Mouse (Mus musculus) liver, embryonic 15.5 days (tissue): Measurements from ENCODE around the gene Zbtb46. TPM values are rescaled to one million over a fixed set of nuclear protein-coding genes. Genes with fewer than 3 reads are reported as not detected.

Experiments used
- ATAC-seq: fragments of 200-750 bp; cut with Nextera tagmentation; 2 replicates; pipeline ENCODE4 v1.8.0; 2017; ENCODE audit warnings: moderate number of reproducible peaks, mild to moderate bottlenecking, moderate library complexity; ENCODE audit not compliant: insufficient read depth
- H3K27ac ChIP-seq: fragments of 300-500 bp; sonication (generic); replicated peaks from 2 replicates; pipeline ENCODE4 v1.5.1; 2015; ENCODE audit warnings: mild to moderate bottlenecking, inconsistent platforms
- H3K27me3 ChIP-seq: fragments of 300-500 bp; sonication (generic); 2 replicates; pipeline ENCODE4 v1.6.1; 2015; ENCODE audit warnings: mild to moderate bottlenecking, inconsistent platforms
- H3K36me3 ChIP-seq: fragments of 300-500 bp; sonication (generic); replicated peaks from 2 replicates; pipeline ENCODE4 v1.6.1; 2015; ENCODE audit warnings: moderate library complexity, mild to moderate bottlenecking, inconsistent platforms
- H3K4me1 ChIP-seq: fragments of 300-500 bp; sonication (generic); replicated peaks from 2 replicates; pipeline ENCODE4 v1.6.1; 2015; ENCODE audit warnings: inconsistent platforms
- H3K4me2 ChIP-seq: fragments of 300-500 bp; sonication (generic); 2 replicates; pipeline ENCODE4 v1.6.1; 2015; ENCODE audit warnings: moderate library complexity, mild to moderate bottlenecking, inconsistent platforms
- H3K4me3 ChIP-seq: fragments of 300-500 bp; sonication (generic); replicated peaks from 2 replicates; pipeline ENCODE4 v1.5.1; 2015; ENCODE audit warnings: mild to moderate bottlenecking, inconsistent platforms
- H3K9ac ChIP-seq: fragments of 300-500 bp; sonication (generic); 2 replicates; pipeline ENCODE4 v1.6.1; 2015; ENCODE audit warnings: moderate library complexity, mild to moderate bottlenecking, inconsistent platforms
- H3K9me3 ChIP-seq: fragments of 300-500 bp; sonication (generic); replicated peaks from 2 replicates; pipeline ENCODE4 v1.6.1; 2016; ENCODE audit warnings: inconsistent platforms
- WGBS: fragments of 180-500 bp; shearing (Covaris S2); methylation state at CpG from one replicate; pipeline ENCODE4 v1.1.7; 2015; ENCODE audit warnings: mixed read lengths; ENCODE audit not compliant: insufficient replicate concordance; 5-methylcytosine and 5-hydroxymethylcytosine counted together
- polyA plus RNA-seq: library from polyadenylated mRNA; unstranded; fragments of >200 nt; fragmentation: Nextera tagmentation; extraction: Ambion mirVana; gene quantifications from 2 replicates; pipeline ENCODE4 v1.2.1, GENCODE M21; 2015

Zbtb46 gene
- polyA plus RNA-seq, 1 experiment from 2014 or later: 7.9 TPM

GRCm38 (mm10) chr2:181462604-181463003 is 3.4 kb upstream of the Zbtb46 start:
- no peak overlapping the region for H3K27ac ChIP-seq

GRCm38 (mm10) chr2:181461536-181462100 is 2.4 kb upstream of the Zbtb46 start:
- no peak overlapping the region for H3K4me3 ChIP-seq
- H3K4me1 ChIP-seq: peaks cover 66% of the 10 kb centered on the region

More at GRCm38 (mm10) chr2:181462604-181463003, 3.4 kb upstream of the Zbtb46 start:
- H3K9me3 ChIP-seq: no peaks in the 10 kb centered on the region
- H3K36me3 ChIP-seq: no peaks in the 10 kb centered on the region
- no peak overlapping the region for H3K9ac ChIP-seq
- peaks cover 39% of the 10 kb centered on the region for H3K27me3 ChIP-seq
- H3K4me3 ChIP-seq: no peak overlapping the region
- peak overlapping the region; percentile 25; the same call in 1 of the 2 replicates for H3K4me2 ChIP-seq
- no peak for ATAC-seq
- peaks cover 57% of the 10 kb centered on the region for H3K4me1 ChIP-seq
- 62% methylated on average over 1 of the region's 1 CpGs for WGBS

GRCm38 (mm10) chr2:181459673-181460621 is 721 bp upstream of the Zbtb46 start:
- peak overlapping the region; percentile 100 for H3K4me2 ChIP-seq
- H3K27me3 ChIP-seq: peaks cover 38% of the 10 kb centered on the region
- peak; percentile 84 for ATAC-seq
- peak overlapping the region; percentile 91 for H3K9ac ChIP-seq
- peak overlapping the region; percentile 97 for H3K27ac ChIP-seq
- H3K36me3 ChIP-seq: no peaks in the 10 kb centered on the region
- peaks cover 79% of the 10 kb centered on the region for H3K4me1 ChIP-seq
- peak overlapping the region; percentile 98 for H3K4me3 ChIP-seq
- under 1% methylated on average over 68 of the region's 71 CpGs for WGBS
- no peaks in the 10 kb centered on the region for H3K9me3 ChIP-seq

More at GRCm38 (mm10) chr2:181461536-181462100, 2.4 kb upstream of the Zbtb46 start:
- Histone ChIP-seq H3K36me3 (no peaks in the 10 kb centered on the region), H3K9ac (no peak overlapping the region), H3K27me3 (peaks cover 39% of the 10 kb centered on the region), H3K9me3 (no peaks in the 10 kb centered on the region), H3K27ac (0 out of 2 replicates have a peak overlapping the region, but pooled peaks have one; percentile 19), H3K4me2 (no peak overlapping the region)
- ATAC-seq: no peak
- 40% methylated on average over 1 of the region's 1 CpGs for WGBS

- peak; percentile 1 for ATAC-seq
- peak overlapping the region; percentile 86 for H3K27ac ChIP-seq
- H3K4me3 ChIP-seq: peak overlapping the region; percentile 98
- peaks cover 82% of the 10 kb centered on the region for H3K4me1 ChIP-seq
- H3K36me3 ChIP-seq: no peaks in the 10 kb centered on the region
- no peaks in the 10 kb centered on the region for H3K9me3 ChIP-seq
- peaks cover 27% of the 10 kb centered on the region for H3K27me3 ChIP-seq
- WGBS: under 1% methylated on average over 68 of the region's 72 CpGs
- peak overlapping the region; percentile 100 for H3K4me2 ChIP-seq
- peak overlapping the region; percentile 91 for H3K9ac ChIP-seq
Measured at GRCm38 (mm10) chr2:181458411-181459152, 644 bp downstream of the Zbtb46 start.

- peaks cover 74% of the 10 kb centered on the region for H3K4me1 ChIP-seq
- 7% methylated on average over 15 of the region's 15 CpGs for WGBS
- peak overlapping the region; percentile 91 for H3K9ac ChIP-seq
- no peak overlapping the region for H3K27ac ChIP-seq
- H3K4me2 ChIP-seq: peak overlapping the region; percentile 100
- ATAC-seq: no peak
- H3K9me3 ChIP-seq: no peaks in the 10 kb centered on the region
- H3K4me3 ChIP-seq: peak overlapping the region; percentile 98
- H3K27me3 ChIP-seq: peaks cover 20% of the 10 kb centered on the region
- 0 out of 2 replicates have a peak, but pooled peaks cover 5% of the 10 kb centered on the region for H3K36me3 ChIP-seq
Measured at GRCm38 (mm10) chr2:181457831-181458230, 1.4 kb downstream of the Zbtb46 start.

- 71% methylated on average over 2 of the region's 2 CpGs for WGBS
- ATAC-seq: no peak
Measured at GRCm38 (mm10) chr2:181455899-181456298, 3.3 kb downstream of the Zbtb46 start.

GRCm38 (mm10) chr2:181453274-181453673 is 6.0 kb downstream of the Zbtb46 start:
- 84% methylated on average over 1 of the region's 1 CpGs for WGBS
- Histone ChIP-seq H3K36me3 (peaks cover 5% of the 10 kb centered on the region; the same call in 1 of the 2 replicates), H3K4me2 (no peak overlapping the region), H3K4me1 (peaks cover 33% of the 10 kb centered on the region), H3K27ac (no peak overlapping the region), H3K4me3 (no peak overlapping the region), H3K9me3 (no peaks in the 10 kb centered on the region), H3K9ac (no peak overlapping the region), H3K27me3 (peaks cover 4% of the 10 kb centered on the region)
- no peak for ATAC-seq

More at GRCm38 (mm10) chr2:181455899-181456298, 3.3 kb downstream of the Zbtb46 start:
- H3K27me3 ChIP-seq: peaks cover 16% of the 10 kb centered on the region
- H3K9ac ChIP-seq: no peak overlapping the region
- H3K4me1 ChIP-seq: peaks cover 56% of the 10 kb centered on the region
- no peak overlapping the region for H3K4me2 ChIP-seq
- H3K36me3 ChIP-seq: peaks cover 5% of the 10 kb centered on the region; the same call in 1 of the 2 replicates
- H3K4me3 ChIP-seq: no peak overlapping the region
- H3K27ac ChIP-seq: no peak overlapping the region
- no peaks in the 10 kb centered on the region for H3K9me3 ChIP-seq

GRCm38 (mm10) chr2:181452181-181452580 is 7.0 kb downstream of the Zbtb46 start:
- no peaks in the 10 kb centered on the region for H3K9me3 ChIP-seq
- H3K9ac ChIP-seq: no peak overlapping the region
- WGBS: 79% methylated on average over 4 of the region's 4 CpGs
- no peak overlapping the region for H3K4me2 ChIP-seq
- no peak for ATAC-seq
- no peak overlapping the region for H3K27ac ChIP-seq
- H3K4me1 ChIP-seq: peaks cover 28% of the 10 kb centered on the region
- H3K36me3 ChIP-seq: peaks cover 5% of the 10 kb centered on the region; the same call in 1 of the 2 replicates
- H3K27me3 ChIP-seq: no peaks in the 10 kb centered on the region
- H3K4me3 ChIP-seq: no peak overlapping the region

GRCm38 (mm10) chr2:181443016-181443415 is 16.2 kb downstream of the Zbtb46 start:
- no peak for ATAC-seq
- no peaks in the 10 kb centered on the region for H3K27me3 ChIP-seq
- H3K27ac ChIP-seq: no peak overlapping the region
- no peak overlapping the region for H3K9ac ChIP-seq
- H3K9me3 ChIP-seq: no peaks in the 10 kb centered on the region
- H3K36me3 ChIP-seq: no peaks in the 10 kb centered on the region
- no peak overlapping the region for H3K4me2 ChIP-seq
- peaks cover 9% of the 10 kb centered on the region; the same call in 1 of the 2 replicates for H3K4me1 ChIP-seq
- H3K4me3 ChIP-seq: no peak overlapping the region
- WGBS: 31% methylated on average over 2 of the region's 2 CpGs

GRCm38 (mm10) chr2:181438176-181438575 is 21.1 kb downstream of the Zbtb46 start:
- no peak overlapping the region for H3K9ac ChIP-seq
- no peak overlapping the region for H3K4me2 ChIP-seq
- H3K4me3 ChIP-seq: no peak overlapping the region
- H3K9me3 ChIP-seq: no peaks in the 10 kb centered on the region
- no peaks in the 10 kb centered on the region for H3K27me3 ChIP-seq
- WGBS: 70% methylated on average over 4 of the region's 4 CpGs
- H3K27ac ChIP-seq: no peak overlapping the region
- ATAC-seq: no peak
- peaks cover 13% of the 10 kb centered on the region for H3K4me1 ChIP-seq
- H3K36me3 ChIP-seq: no peaks in the 10 kb centered on the region
